Mouse (Mus musculus): ENCODE measurements around the gene Ankrd6.

GRCm38 (mm10) chr4:32922871-32923270 lies 27.8 kb downstream of the Ankrd6 start:
- TF ChIP-seq CTCF (IDR thresholded peaks at IDR 0.05; ENCODE audit: insufficient read depth, low read depth, low read length) (no peak), POLR2A (IDR thresholded peaks at IDR 0.05; ENCODE audit: insufficient read depth, low read depth, low read length) (no peak)
